Mouse (Mus musculus): Measurements from ENCODE around the gene Tnrc6b. TPM values are rescaled to one million over a fixed set of nuclear protein-coding genes. Genes with fewer than 3 reads are reported as not detected.

The Tnrc6b gene
- total RNA-seq, 4 experiments from 2014 or later: 93.3 to 145 (median 128) TPM

DNA sequence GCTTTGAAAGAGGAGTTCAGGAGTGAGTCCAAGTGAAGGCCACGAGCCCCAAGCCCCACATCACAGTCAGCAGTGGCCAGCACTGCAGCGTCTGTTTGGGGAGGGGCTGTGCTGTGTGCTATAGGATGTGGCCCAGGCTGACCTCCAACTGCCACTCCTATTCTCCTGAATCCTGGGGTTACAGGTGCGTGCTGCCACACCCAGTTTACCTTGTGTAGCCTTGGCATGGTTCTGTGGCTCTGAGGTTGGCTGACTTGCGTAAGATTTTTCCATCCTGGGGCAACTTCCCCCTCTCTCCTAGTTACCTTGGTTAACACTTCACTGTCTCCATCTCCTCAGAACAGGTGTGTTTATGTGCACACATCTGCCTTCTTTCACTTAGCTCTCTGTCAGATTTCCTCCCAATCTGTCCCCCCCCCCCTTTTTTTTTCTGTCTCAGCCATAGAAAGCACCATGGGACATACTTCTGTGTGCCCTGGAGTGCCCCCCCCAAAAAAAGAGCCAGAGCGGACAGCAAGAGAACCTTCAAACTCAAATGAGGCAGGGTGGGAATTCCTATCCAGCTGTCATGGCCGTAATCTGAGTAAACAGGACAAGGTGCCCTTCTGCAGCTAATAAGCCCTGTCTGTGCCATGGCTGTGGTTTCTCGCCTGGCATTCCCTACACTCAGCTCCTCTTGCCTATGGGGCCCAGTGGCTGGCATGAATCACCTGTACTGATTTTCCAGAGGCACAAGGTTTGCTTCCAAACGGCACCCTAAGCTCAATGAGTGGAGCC is 9.4 kb upstream of the Tnrc6b start:
- no peak for DNase-seq (ENCODE audit: low spot score in 2 of 2)

- peak in 1 of 2 experiments; percentile 26 for DNase-seq (ENCODE audit: low spot score in 2 of 2)
Observed at GRCm38 (mm10) chr15:80702910-80703309, 8.2 kb upstream of the Tnrc6b start.

DNA sequence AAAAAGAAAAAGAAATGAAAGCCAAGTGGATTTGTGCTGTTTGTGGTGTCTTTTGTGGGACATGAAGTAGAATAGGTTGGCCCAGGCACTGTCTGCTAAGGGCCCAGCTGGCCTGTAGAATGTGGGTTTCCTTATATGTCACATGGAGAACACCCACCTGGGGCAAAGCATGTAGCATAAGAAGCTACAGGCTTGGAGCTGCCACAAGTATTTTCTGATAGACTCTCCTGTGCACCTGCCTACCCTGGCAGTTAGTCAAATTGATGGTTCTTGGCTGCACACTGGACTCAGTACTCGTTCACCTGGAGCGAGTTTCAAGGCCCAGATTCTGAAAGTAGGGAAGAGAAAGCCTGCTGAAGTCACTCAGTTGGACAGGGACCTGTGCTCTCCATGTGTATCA is 7.6 kb upstream of the Tnrc6b start:
- DNase-seq (ENCODE audit: low spot score in 2 of 2): no peak

- peak; percentile 75 for DNase-seq (ENCODE audit: low spot score in 2 of 2)
Observed at GRCm38 (mm10) chr15:80704267-80704666, 6.8 kb upstream of the Tnrc6b start.

- peak in 1 of 2 experiments; percentile 86 for DNase-seq (ENCODE audit: low spot score in 2 of 2)
Observed at GRCm38 (mm10) chr15:80705828-80706549, 5.1 kb upstream of the Tnrc6b start.

GRCm38 (mm10) chr15:80706596-80706995 is 4.5 kb upstream of the Tnrc6b start:
- no peak for DNase-seq (ENCODE audit: low spot score in 2 of 2)

GRCm38 (mm10) chr15:80707088-80707487 is 4.0 kb upstream of the Tnrc6b start:
- peak in 1 of 2 experiments; percentile 34 for DNase-seq (ENCODE audit: low spot score in 2 of 2)

- DNase-seq (ENCODE audit: low spot score in 2 of 2): peak in 1 of 2 experiments; percentile 63
Observed at GRCm38 (mm10) chr15:80709593-80709992, 1.5 kb upstream of the Tnrc6b start.

GRCm38 (mm10) chr15:80710257-80710607 is 881 bp upstream of the Tnrc6b start:
- no peak for DNase-seq (ENCODE audit: low spot score in 2 of 2)

GRCm38 (mm10) chr15:80711401-80712151 is 463 bp downstream of the Tnrc6b start:
- DNase-seq (ENCODE audit: low spot score in 2 of 2): peak in 1 of 2 experiments; percentile 60

- no peak for DNase-seq (ENCODE audit: low spot score in 2 of 2)
Observed at GRCm38 (mm10) chr15:80714299-80714698, 3.2 kb downstream of the Tnrc6b start.

GRCm38 (mm10) chr15:80716631-80717135 is 5.6 kb downstream of the Tnrc6b start:
- DNase-seq (ENCODE audit: low spot score in 2 of 2): no peak

DNA sequence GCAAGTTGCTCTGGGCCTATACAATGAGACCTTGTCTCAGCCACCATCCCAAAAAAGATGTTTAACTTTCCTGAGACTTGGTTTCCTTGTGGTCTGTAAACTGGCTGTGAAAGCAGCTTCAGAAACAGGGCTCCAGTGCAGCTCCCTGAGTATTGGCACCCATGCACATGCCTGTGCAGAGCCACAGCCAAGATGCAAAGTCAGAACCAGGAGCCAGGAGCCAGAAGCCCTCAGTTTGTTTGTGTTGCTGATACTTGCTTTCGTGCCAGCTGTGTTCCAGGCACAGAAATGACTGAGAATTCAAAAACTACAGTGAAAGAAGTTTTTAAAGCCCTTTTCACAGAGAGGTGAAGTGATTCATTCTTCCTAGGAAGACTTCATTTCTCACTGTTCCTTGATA is 6.3 kb downstream of the Tnrc6b start:
- peak in 1 of 2 experiments; percentile 49 for DNase-seq (ENCODE audit: low spot score in 2 of 2)

- DNase-seq (ENCODE audit: low spot score in 2 of 2): no peak
Observed at GRCm38 (mm10) chr15:80720249-80720648, 9.1 kb downstream of the Tnrc6b start.

DNA sequence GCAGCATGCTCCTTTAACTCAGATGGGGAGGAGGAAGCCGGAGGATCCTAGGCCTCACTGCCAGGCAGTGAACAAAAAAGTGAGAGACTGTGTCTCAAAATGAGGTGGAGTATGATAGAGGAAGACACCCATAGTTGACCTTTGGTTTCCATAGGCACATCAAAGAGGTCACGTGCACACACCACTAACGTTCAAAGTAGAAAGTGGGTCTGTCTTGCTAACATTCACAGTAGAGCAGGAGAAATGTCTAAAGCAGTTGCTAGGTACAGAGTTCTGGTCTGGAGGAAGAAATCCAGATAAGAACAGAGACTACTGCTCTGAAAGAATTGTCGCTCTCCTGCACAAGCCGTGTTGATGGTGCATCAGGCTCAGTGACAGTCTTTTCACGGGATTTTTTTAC is 10.7 kb downstream of the Tnrc6b start:
- DNase-seq (ENCODE audit: low spot score in 2 of 2): no peak

DNA sequence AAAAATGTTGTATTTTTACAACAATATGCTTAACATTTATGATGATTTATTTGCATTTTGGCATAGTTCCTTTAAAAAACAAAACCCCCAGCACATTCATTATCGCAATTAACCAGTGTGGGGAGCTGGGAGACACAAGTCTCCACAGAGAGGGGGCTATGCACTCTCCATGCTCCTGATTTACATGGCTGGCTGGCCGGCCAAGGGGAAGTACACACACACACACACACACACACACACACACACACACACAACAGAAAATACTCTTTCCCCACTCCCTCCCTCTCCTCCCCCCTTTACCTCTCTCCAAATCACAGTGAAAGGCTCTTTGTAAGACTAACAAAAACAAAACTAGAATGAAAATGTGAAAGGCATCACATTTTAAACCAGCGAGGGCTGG is 11.3 kb downstream of the Tnrc6b start:
- no peak for DNase-seq (ENCODE audit: low spot score in 2 of 2)

DNA sequence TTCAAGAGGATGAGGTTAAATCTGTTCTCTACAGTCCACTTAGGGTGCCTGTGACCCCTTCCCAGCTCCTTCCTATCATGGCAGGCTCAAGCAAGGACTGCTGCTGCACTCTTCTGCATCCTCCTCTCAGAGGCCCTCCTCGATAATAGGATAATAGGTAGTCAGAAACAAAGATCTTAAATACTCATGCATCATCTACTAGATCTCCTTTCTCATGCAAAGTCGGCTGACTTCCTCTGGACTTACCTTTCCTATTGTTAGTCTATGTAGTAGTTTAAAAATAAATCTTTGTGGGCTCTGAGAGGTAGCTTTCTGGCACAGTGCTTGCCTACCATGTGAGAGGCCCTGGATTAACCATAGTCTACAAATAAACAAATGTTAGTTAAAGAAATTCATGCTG is 18.4 kb downstream of the Tnrc6b start:
- DNase-seq (ENCODE audit: low spot score in 2 of 2): no peak

DNA sequence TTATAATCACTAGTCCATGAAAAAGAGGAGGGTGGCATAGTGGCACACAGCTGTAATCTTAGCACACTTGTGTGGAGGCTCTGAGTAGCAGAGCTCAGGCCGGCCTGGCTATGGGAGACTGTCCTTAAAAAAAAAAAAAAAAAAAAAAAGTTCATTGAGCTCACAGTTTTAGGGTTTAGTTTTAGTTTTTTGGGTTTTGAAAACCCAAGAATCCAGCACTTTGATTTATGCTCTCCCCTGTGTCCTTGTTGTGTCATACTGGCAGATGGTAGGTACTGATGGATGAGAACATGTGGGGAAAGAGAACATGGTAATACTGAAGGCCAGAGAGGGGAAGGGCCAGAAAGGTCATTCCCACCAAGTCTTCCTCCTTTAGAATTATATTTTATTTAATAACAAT is 19.9 kb downstream of the Tnrc6b start:
- no peak for DNase-seq (ENCODE audit: low spot score in 2 of 2)

DNA sequence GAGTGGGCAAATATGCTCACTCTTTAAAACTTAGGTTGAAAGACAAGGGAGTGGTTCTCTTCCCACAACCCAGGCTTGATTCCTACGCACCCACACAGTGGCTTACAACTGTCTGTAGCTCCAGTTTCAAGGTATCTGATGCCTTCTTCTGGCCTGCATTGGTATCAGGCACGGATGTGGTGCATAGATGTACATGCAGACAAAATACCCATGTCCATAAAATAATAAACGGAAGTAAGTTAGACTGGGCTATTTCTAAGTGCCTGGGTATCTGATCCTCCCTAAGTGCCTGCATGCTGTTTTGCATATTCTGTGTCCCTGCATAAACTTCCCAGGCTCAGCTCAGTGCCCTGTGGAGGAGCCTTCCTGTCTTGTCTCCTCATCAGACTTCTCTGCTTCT is 20.4 kb downstream of the Tnrc6b start:
- no peak for DNase-seq (ENCODE audit: low spot score in 2 of 2)

DNA sequence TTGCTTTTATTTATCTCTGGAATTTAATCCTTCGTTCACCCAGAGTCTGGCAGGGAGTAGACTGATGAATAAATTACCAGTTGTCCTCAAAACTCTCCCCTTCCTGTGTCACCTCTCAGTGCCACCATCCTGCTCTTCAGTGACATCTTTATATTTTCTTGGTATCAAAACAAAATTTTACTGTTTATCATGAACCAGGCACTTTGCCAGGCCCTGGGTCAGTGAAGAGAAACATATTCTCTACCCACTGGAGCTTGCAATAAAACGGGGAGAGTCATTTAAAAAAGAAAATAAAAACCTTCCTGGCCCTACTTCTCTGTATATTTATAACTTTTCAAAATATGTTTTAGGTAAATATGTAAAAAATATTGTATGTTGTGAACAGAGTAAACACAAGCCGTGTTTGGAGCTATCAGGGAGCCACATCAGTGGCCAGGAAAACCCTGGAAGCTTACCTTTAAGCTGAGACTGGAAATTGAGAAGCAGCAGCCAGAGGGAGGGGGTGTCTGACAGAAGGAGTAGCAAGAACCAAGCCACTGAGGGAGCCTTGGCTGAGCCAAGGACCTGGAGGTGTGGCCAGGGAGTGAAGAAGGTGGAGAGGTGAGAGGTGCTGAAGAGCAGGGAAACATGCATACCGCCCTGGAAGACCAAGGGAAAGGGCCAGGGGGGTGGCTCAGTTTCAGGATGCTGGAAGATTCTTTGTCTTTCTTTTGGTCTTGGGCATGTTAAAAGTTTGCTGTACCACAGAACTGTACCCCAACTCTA is 21.3 kb downstream of the Tnrc6b start:
- DNase-seq (ENCODE audit: low spot score in 2 of 2): no peak

GRCm38 (mm10) chr15:80735300-80735699 is 24.2 kb downstream of the Tnrc6b start:
- no peak for DNase-seq (ENCODE audit: low spot score in 2 of 2)

Measured in layer of hippocampus, adult 8-10 months (tissue).